Mouse (Mus musculus) cerebellum, adult 2 months (tissue): ENCODE data around the gene Cuedc2.

Experiments used
- CTCF ChIP-seq: fragments of 200-500 bp; IDR thresholded peaks from 2 replicates; pipeline ENCODE4 v1.5.1; 2011; ENCODE audit warnings: low read depth, mild to moderate bottlenecking, control low read depth, low read length, moderate library complexity, borderline replicate concordance; ENCODE audit not compliant: insufficient read depth
- POLR2A ChIP-seq: fragments of 200-500 bp; IDR thresholded peaks from 2 replicates; pipeline ENCODE4 v1.6.1; 2011; ENCODE audit warnings: low read length, control low read depth, borderline replicate concordance; ENCODE audit not compliant: insufficient read depth

DNA sequence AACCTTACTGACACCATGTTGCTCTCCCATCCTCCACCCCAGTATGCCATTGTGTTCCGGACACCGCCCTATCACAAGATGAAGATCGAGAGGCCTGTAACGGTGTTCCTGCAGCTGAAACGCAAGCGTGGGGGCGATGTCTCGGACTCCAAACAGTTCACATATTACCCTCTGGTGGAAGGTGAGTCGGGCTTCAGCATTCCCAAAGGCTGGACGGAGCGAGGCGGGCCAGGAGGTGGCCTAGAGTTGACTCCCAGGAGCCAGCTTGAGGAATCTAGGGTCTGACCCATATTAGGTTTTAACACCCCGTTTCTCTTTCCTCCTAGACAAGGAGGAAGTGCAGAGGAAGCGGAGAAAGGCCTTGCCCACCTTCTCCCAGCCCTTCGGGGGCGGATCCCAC lies 30.2 kb downstream of the Cuedc2 start:
- no peak for TF ChIP-seq CTCF
- no peak for TF ChIP-seq POLR2A
